ENCODE assay signal across 23 mouse cellular contexts in genomic region chr10:89354639-89355038, GRCm38 (mm10). TPM values are rescaled to one million over a fixed set of nuclear protein-coding genes. Genes with fewer than 3 reads are reported as not detected.
"Had no signal": no experiment of that assay in that cellular context is flagged by ENCODE, and none has a peak within 500 bp of the region (broad histone marks: within the 10 kb centered on the region; RNA-seq: fewer than 3 reads in every experiment).

No protein-coding gene starts in this region.

- H3K27ac ChIP-seq: midbrain, embryonic 10.5 days; midbrain, embryonic 12.5 days; neural tube, embryonic 13.5 days; neural tube, embryonic 15.5 days; stomach, embryonic 15.5 days; stomach, postnatal 0 days had no signal

- H3K4me2 ChIP-seq: lung, embryonic 14.5 days; midbrain, embryonic 12.5 days; neural tube, embryonic 13.5 days; neural tube, embryonic 15.5 days; stomach, embryonic 15.5 days had no signal

- H3K27me3 ChIP-seq: midbrain, embryonic 12.5 days; neural tube, embryonic 13.5 days; neural tube, embryonic 15.5 days; stomach, embryonic 15.5 days had no signal

- H3K4me1 ChIP-seq: midbrain, embryonic 10.5 days; midbrain, embryonic 12.5 days; neural tube, embryonic 13.5 days; neural tube, embryonic 15.5 days; stomach, embryonic 15.5 days had no signal

- H3K4me3 ChIP-seq: midbrain, embryonic 10.5 days; midbrain, embryonic 12.5 days; myocyte; neural tube, embryonic 13.5 days; neural tube, embryonic 15.5 days; stomach, embryonic 15.5 days had no signal

- H3K9ac ChIP-seq: lung, embryonic 14.5 days; midbrain, embryonic 12.5 days; neural tube, embryonic 13.5 days; neural tube, embryonic 15.5 days; stomach, embryonic 15.5 days had no signal

- ATAC-seq: midbrain, embryonic 16.5 days had no signal

- H3K36me3 ChIP-seq: midbrain, embryonic 10.5 days; midbrain, embryonic 12.5 days; neural tube, embryonic 13.5 days; neural tube, embryonic 15.5 days; stomach, embryonic 15.5 days had no signal

- DNase-seq: lung, adult 18-20 months; lung, embryonic 14.5 days; lung, postnatal 10 days; lung, postnatal 4 days; midbrain, embryonic 14.5 days; retina, postnatal 1 day; right cerebral cortex, adult 18-20 months; right cerebral cortex, postnatal 25 days; right cerebral cortex, postnatal 4 days; spleen, adult 18-20 months; thymus, adult 2 months; thymus, postnatal 25 days; thymus, postnatal 4 days had no signal

- H3K9me3 ChIP-seq: midbrain, embryonic 10.5 days; midbrain, embryonic 12.5 days; neural tube, embryonic 13.5 days; neural tube, embryonic 15.5 days; stomach, embryonic 15.5 days had no signal

RNA-seq across cellular contexts. Expression of gene Ano4, which starts 10.1 kb away (rescaled TPM):
- total RNA-seq: megakaryocyte-erythroid progenitor cell, adult 5-6 weeks had no signal
- polyA plus RNA-seq: myocyte; small intestine, adult 2 months had no signal
